Mouse (Mus musculus): ENCODE measurements around the gene Ctcf. TPM values are rescaled to one million over a fixed set of nuclear protein-coding genes. Genes with fewer than 3 reads are reported as not detected.
A peak's percentile ranks its signal among the peaks of the same experiment; 100 is the strongest.

The Ctcf gene
- polyA plus RNA-seq, 1 experiment from 2014 or later = 76.9 TPM

- DNase-seq (ENCODE audit: low spot score) = no peak
- H3K27me3 ChIP-seq (ENCODE audit: control insufficient read depth, insufficient read depth, low read length) = no peaks in the 10 kb centered on the region
- ATAC-seq (ENCODE audit: low FRiP score) = no peak
- no peaks in the 10 kb centered on the region for H3K9me3 ChIP-seq (ENCODE audit: control insufficient read depth, low read length)
- H3K4me1 ChIP-seq (replicated peaks; ENCODE audit: control insufficient read depth, insufficient read depth, low read length) = no peaks in the 10 kb centered on the region
- no peak overlapping the region; the same call in 1 of the 2 replicates for H3K4me2 ChIP-seq (replicated peaks)
- H3K36me3 ChIP-seq (replicated peaks; ENCODE audit: control insufficient read depth, insufficient read depth) = peaks cover 40% of the 10 kb centered on the region
- H3K4me3 ChIP-seq (replicated peaks; ENCODE audit: low read length) = no peak overlapping the region
- 86% methylated on average over 7 of the region's 7 CpGs for WGBS
- no peak overlapping the region for H3K27ac ChIP-seq
- no peak overlapping the region for H3K9ac ChIP-seq
Measured at GRCm38 (mm10) chr8:105685325-105685724, 49.0 kb downstream of the Ctcf start.

GRCm38 (mm10) chr8:105685796-105686308, 49.5 kb downstream of the Ctcf start, which contains the start of gene Carmil2:
Gene Carmil2, plus strand, starts transcription at chr8:105686274.
- H3K4me2 ChIP-seq (replicated peaks) = peak within 1 kb of the TSS; percentile 10; the same call in 1 of the 2 replicates
- WGBS = 15% methylated on average over 26 of the region's 26 CpGs
- ATAC-seq (ENCODE audit: low FRiP score) = no peak

GRCm38 (mm10) chr8:105686551-105686950, 50.2 kb downstream of the Ctcf start:
- peaks cover 28% of the 10 kb centered on the region for H3K36me3 ChIP-seq (replicated peaks; ENCODE audit: control insufficient read depth, insufficient read depth)
- no peak overlapping the region for H3K4me3 ChIP-seq (replicated peaks; ENCODE audit: low read length)
- DNase-seq (ENCODE audit: low spot score) (no peak), ATAC-seq (ENCODE audit: low FRiP score) (no peak)
- no peaks in the 10 kb centered on the region for H3K27me3 ChIP-seq (ENCODE audit: control insufficient read depth, insufficient read depth, low read length)
- no peak overlapping the region for H3K27ac ChIP-seq
- H3K4me2 ChIP-seq (replicated peaks) = no peak overlapping the region
- H3K9ac ChIP-seq = no peak overlapping the region
- 66% methylated on average over 6 of the region's 6 CpGs for WGBS
- no peaks in the 10 kb centered on the region for H3K9me3 ChIP-seq (ENCODE audit: control insufficient read depth, low read length)
- no peaks in the 10 kb centered on the region for H3K4me1 ChIP-seq (replicated peaks; ENCODE audit: control insufficient read depth, insufficient read depth, low read length)

More at GRCm38 (mm10) chr8:105685796-105686308, 49.5 kb downstream of the Ctcf start, which contains the start of gene Carmil2:
- H3K9me3 ChIP-seq (ENCODE audit: control insufficient read depth, low read length) = no peaks in the 10 kb centered on the region
- no peak for DNase-seq (ENCODE audit: low spot score)
- no peak within 1 kb of the TSS for H3K27ac ChIP-seq
- H3K36me3 ChIP-seq (replicated peaks; ENCODE audit: control insufficient read depth, insufficient read depth) = peaks cover 35% of the 10 kb centered on the region
- no peaks in the 10 kb centered on the region for H3K27me3 ChIP-seq (ENCODE audit: control insufficient read depth, insufficient read depth, low read length)
- no peaks in the 10 kb centered on the region for H3K4me1 ChIP-seq (replicated peaks; ENCODE audit: control insufficient read depth, insufficient read depth, low read length)
- H3K4me3 ChIP-seq (replicated peaks; ENCODE audit: low read length) = no peak within 1 kb of the TSS
- no peak within 1 kb of the TSS for H3K9ac ChIP-seq

GRCm38 (mm10) chr8:105687512-105687911, 51.1 kb downstream of the Ctcf start:
- DNase-seq (ENCODE audit: low spot score) = no peak
- Histone ChIP-seq H3K4me3 (replicated peaks; ENCODE audit: low read length) (no peak overlapping the region), H3K27me3 (ENCODE audit: control insufficient read depth, insufficient read depth, low read length) (no peaks in the 10 kb centered on the region), H3K36me3 (replicated peaks; ENCODE audit: control insufficient read depth, insufficient read depth) (peaks cover 18% of the 10 kb centered on the region), H3K9ac (no peak overlapping the region), H3K27ac (no peak overlapping the region), H3K4me1 (replicated peaks; ENCODE audit: control insufficient read depth, insufficient read depth, low read length) (no peaks in the 10 kb centered on the region), H3K4me2 (replicated peaks) (no peak overlapping the region), H3K9me3 (ENCODE audit: control insufficient read depth, low read length) (no peaks in the 10 kb centered on the region)
- 65% methylated on average over 8 of the region's 8 CpGs for WGBS
- no peak for ATAC-seq (ENCODE audit: low FRiP score)

- Histone ChIP-seq H3K27ac (no peak overlapping the region), H3K36me3 (replicated peaks; ENCODE audit: control insufficient read depth, insufficient read depth) (peaks cover 10% of the 10 kb centered on the region; the same call in 1 of the 2 replicates), H3K4me2 (replicated peaks) (no peak overlapping the region), H3K4me1 (replicated peaks; ENCODE audit: control insufficient read depth, insufficient read depth, low read length) (no peaks in the 10 kb centered on the region), H3K9ac (no peak overlapping the region), H3K4me3 (replicated peaks; ENCODE audit: low read length) (no peak overlapping the region), H3K9me3 (ENCODE audit: control insufficient read depth, low read length) (no peaks in the 10 kb centered on the region), H3K27me3 (ENCODE audit: control insufficient read depth, insufficient read depth, low read length) (no peaks in the 10 kb centered on the region)
- no peak for ATAC-seq (ENCODE audit: low FRiP score)
- 73% methylated on average over 14 of the region's 14 CpGs for WGBS
- no peak for DNase-seq (ENCODE audit: low spot score)
Measured at GRCm38 (mm10) chr8:105688242-105688752, 51.9 kb downstream of the Ctcf start.

- 61% methylated on average over 35 of the region's 35 CpGs for WGBS
- Histone ChIP-seq H3K27me3 (ENCODE audit: control insufficient read depth, insufficient read depth, low read length) (no peaks in the 10 kb centered on the region), H3K27ac (no peak overlapping the region), H3K4me1 (replicated peaks; ENCODE audit: control insufficient read depth, insufficient read depth, low read length) (no peaks in the 10 kb centered on the region), H3K4me3 (replicated peaks; ENCODE audit: low read length) (no peak overlapping the region), H3K9ac (no peak overlapping the region), H3K36me3 (replicated peaks; ENCODE audit: control insufficient read depth, insufficient read depth) (no peaks in the 10 kb centered on the region), H3K4me2 (replicated peaks) (no peak overlapping the region), H3K9me3 (ENCODE audit: control insufficient read depth, low read length) (no peaks in the 10 kb centered on the region)
- DNase-seq (ENCODE audit: low spot score) (no peak), ATAC-seq (ENCODE audit: low FRiP score) (no peak)
Measured at GRCm38 (mm10) chr8:105689256-105689982, 53.1 kb downstream of the Ctcf start.

- H3K27me3 ChIP-seq (ENCODE audit: control insufficient read depth, insufficient read depth, low read length) = no peaks in the 10 kb centered on the region
- H3K9me3 ChIP-seq (ENCODE audit: control insufficient read depth, low read length) = no peaks in the 10 kb centered on the region
- 96% methylated on average over 9 of the region's 9 CpGs for WGBS
- no peak overlapping the region for H3K9ac ChIP-seq
- H3K27ac ChIP-seq = no peak overlapping the region
- DNase-seq (ENCODE audit: low spot score) (no peak), ATAC-seq (ENCODE audit: low FRiP score) (no peak)
- no peak overlapping the region for H3K4me2 ChIP-seq (replicated peaks)
- H3K4me1 ChIP-seq (replicated peaks; ENCODE audit: control insufficient read depth, insufficient read depth, low read length) = peaks cover 5% of the 10 kb centered on the region
- no peak overlapping the region for H3K4me3 ChIP-seq (replicated peaks; ENCODE audit: low read length)
- no peaks in the 10 kb centered on the region for H3K36me3 ChIP-seq (replicated peaks; ENCODE audit: control insufficient read depth, insufficient read depth)
Measured at GRCm38 (mm10) chr8:105689983-105690360, 53.6 kb downstream of the Ctcf start.

GRCm38 (mm10) chr8:105690978-105691377, 54.6 kb downstream of the Ctcf start:
- no peaks in the 10 kb centered on the region for H3K9me3 ChIP-seq (ENCODE audit: control insufficient read depth, low read length)
- H3K27me3 ChIP-seq (ENCODE audit: control insufficient read depth, insufficient read depth, low read length) = no peaks in the 10 kb centered on the region
- no peak overlapping the region for H3K27ac ChIP-seq
- no peak overlapping the region for H3K9ac ChIP-seq
- no peak for ATAC-seq (ENCODE audit: low FRiP score)
- WGBS = 87% methylated on average over 14 of the region's 14 CpGs
- DNase-seq (ENCODE audit: low spot score) = no peak
- peaks cover 13% of the 10 kb centered on the region for H3K4me1 ChIP-seq (replicated peaks; ENCODE audit: control insufficient read depth, insufficient read depth, low read length)
- no peak overlapping the region for H3K4me2 ChIP-seq (replicated peaks)
- no peak overlapping the region for H3K4me3 ChIP-seq (replicated peaks; ENCODE audit: low read length)
- H3K36me3 ChIP-seq (replicated peaks; ENCODE audit: control insufficient read depth, insufficient read depth) = peaks cover 9% of the 10 kb centered on the region

- no peaks in the 10 kb centered on the region for H3K9me3 ChIP-seq (ENCODE audit: control insufficient read depth, low read length)
- 93% methylated on average over 11 of the region's 11 CpGs for WGBS
- no peak overlapping the region for H3K9ac ChIP-seq
- no peak overlapping the region for H3K4me2 ChIP-seq (replicated peaks)
- DNase-seq (ENCODE audit: low spot score) = no peak
- ATAC-seq (ENCODE audit: low FRiP score) = no peak
- H3K27ac ChIP-seq = no peak overlapping the region
- H3K36me3 ChIP-seq (replicated peaks; ENCODE audit: control insufficient read depth, insufficient read depth) = peaks cover 25% of the 10 kb centered on the region
- peaks cover 13% of the 10 kb centered on the region for H3K4me1 ChIP-seq (replicated peaks; ENCODE audit: control insufficient read depth, insufficient read depth, low read length)
- no peaks in the 10 kb centered on the region for H3K27me3 ChIP-seq (ENCODE audit: control insufficient read depth, insufficient read depth, low read length)
- H3K4me3 ChIP-seq (replicated peaks; ENCODE audit: low read length) = no peak overlapping the region
Measured at GRCm38 (mm10) chr8:105692449-105693182, 56.2 kb downstream of the Ctcf start.

All from hindbrain, embryonic 14.5 days (tissue).